Mouse (Mus musculus): Measurements from ENCODE around the gene Amigo1.

DNA sequence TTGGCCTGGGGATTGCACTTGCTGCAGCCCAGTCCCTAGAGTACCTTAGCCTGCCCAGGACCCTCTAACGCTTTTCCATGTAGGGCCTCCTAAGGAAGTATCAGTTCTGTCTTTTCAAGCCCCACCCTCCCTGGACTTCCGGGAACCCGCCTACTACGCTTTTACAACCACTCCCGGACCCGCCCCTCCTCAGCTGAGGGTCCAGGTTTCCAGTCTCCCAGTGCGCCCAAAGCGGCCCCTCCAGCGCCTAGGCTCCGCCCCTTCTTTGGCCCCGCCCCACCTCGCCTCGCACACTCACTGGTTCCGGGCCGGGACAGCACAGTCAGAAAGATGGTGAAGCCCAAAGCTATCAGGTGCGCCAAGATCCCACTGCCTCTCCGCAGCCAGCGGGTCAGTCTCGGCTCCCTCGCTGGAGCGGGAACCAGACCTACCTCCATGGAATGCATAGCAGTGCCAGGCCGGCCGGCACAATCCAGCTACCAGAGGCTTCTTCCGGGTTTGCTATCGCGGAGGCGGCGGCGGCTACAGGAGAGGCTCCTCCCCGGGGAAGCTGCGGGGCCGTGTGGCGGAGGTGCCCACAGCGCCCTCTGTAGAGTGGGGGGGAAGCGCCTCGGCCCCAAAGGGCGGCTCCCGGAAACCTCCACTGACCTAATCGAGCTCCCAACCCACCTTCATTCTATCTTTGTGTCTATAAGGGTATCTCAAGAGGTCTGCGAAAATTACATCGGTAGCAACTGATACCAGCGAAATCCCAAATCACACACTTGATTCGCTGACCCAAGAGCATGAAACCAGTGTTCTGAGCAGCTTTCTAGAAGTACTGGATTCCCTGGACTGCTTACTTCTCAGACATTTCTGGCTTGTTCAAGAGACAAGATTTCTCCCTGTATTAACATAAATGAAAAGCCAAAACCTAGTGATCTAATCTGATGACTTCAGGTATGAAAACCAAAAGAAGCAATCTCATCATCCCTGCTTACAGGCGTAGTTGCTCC lies 14.5 kb downstream of the Amigo1 start, which contains the start of gene Cyb561d1:
- TF ChIP-seq CTCF (IDR thresholded peaks at IDR 0.05; ENCODE audit: low read depth) (peak; percentile 88), EP300 (IDR thresholded peaks at IDR 0.05; ENCODE audit: low read depth) (no peak)
